Mouse (Mus musculus): Measurements from ENCODE around the gene Rab3a. TPM values are rescaled to one million over a fixed set of nuclear protein-coding genes. Genes with fewer than 3 reads are reported as not detected.

The Rab3a gene
- total RNA-seq, 2 experiments from 2014 or later = 830 to 904 TPM

- DNase-seq (ENCODE audit: low spot score in 2 of 2) = no peak
- intact Hi-C loops (cut with DNase I) = no loop called here
These were observed 16.8 kb upstream of the Rab3a start for GRCm38 (mm10) chr8:70737705-70738104.

GRCm38 (mm10) chr8:70738211-70738610 is 16.3 kb upstream of the Rab3a start:
- intact Hi-C loops (cut with DNase I) = no loop called here
- no peak for DNase-seq (ENCODE audit: low spot score in 2 of 2)

- intact Hi-C loops (cut with DNase I) = no loop called here
- DNase-seq (ENCODE audit: low spot score in 2 of 2) = no peak
These were observed 12.8 kb upstream of the Rab3a start for GRCm38 (mm10) chr8:70741661-70742060.

GRCm38 (mm10) chr8:70742176-70742575 is 12.3 kb upstream of the Rab3a start:
- intact Hi-C loops (cut with DNase I) = no loop called here
- DNase-seq (ENCODE audit: low spot score in 2 of 2) = no peak

GRCm38 (mm10) chr8:70742981-70743655 is 11.4 kb upstream of the Rab3a start:
- no peak for DNase-seq (ENCODE audit: low spot score in 2 of 2)
- intact Hi-C loops (cut with DNase I) = no loop called here

- intact Hi-C loops (cut with DNase I) = no loop called here
- DNase-seq (ENCODE audit: low spot score in 2 of 2) = peak in 1 of 2 experiments; percentile 55
These were observed 10.6 kb upstream of the Rab3a start for GRCm38 (mm10) chr8:70743656-70744590.

GRCm38 (mm10) chr8:70744806-70745205 is 9.7 kb upstream of the Rab3a start:
- intact Hi-C loops (cut with DNase I) = no loop called here
- no peak for DNase-seq (ENCODE audit: low spot score in 2 of 2)

- DNase-seq (ENCODE audit: low spot score in 2 of 2) = no peak
- intact Hi-C loops (cut with DNase I) = no loop called here
These were observed 8.7 kb upstream of the Rab3a start for GRCm38 (mm10) chr8:70745691-70746220.

GRCm38 (mm10) chr8:70746676-70747075 is 7.8 kb upstream of the Rab3a start:
- intact Hi-C loops (cut with DNase I) = no loop called here
- no peak for DNase-seq (ENCODE audit: low spot score in 2 of 2)

GRCm38 (mm10) chr8:70747211-70747890 is 7.1 kb upstream of the Rab3a start:
- intact Hi-C loops (cut with DNase I) = no loop called here
- no peak for DNase-seq (ENCODE audit: low spot score in 2 of 2)

- intact Hi-C loops (cut with DNase I) = no loop called here
- DNase-seq (ENCODE audit: low spot score in 2 of 2) = peak in 1 of 2 experiments; percentile 51
These were observed 6.0 kb upstream of the Rab3a start for GRCm38 (mm10) chr8:70748246-70749096.

- no peak for DNase-seq (ENCODE audit: low spot score in 2 of 2)
- intact Hi-C loops (cut with DNase I) = no loop called here
These were observed 5.3 kb upstream of the Rab3a start for GRCm38 (mm10) chr8:70749097-70749674.

GRCm38 (mm10) chr8:70750128-70750680 is 4.3 kb upstream of the Rab3a start:
- intact Hi-C loops (cut with DNase I) = loop anchor here (5.0 to 10.0 kb wide), 2 partner anchors 138 to 205 kb away; no protein-coding TSS in a partner anchor
- peak in 1 of 2 experiments; percentile 78 for DNase-seq (ENCODE audit: low spot score in 2 of 2)

- intact Hi-C loops (cut with DNase I) = loop anchor here (1.0 to 10.0 kb wide), 4 partner anchors 32 to 207 kb away; no protein-coding TSS in a partner anchor
- DNase-seq (ENCODE audit: low spot score in 2 of 2) = peak; percentile 69 to 87
These were observed 2.3 kb upstream of the Rab3a start for GRCm38 (mm10) chr8:70752000-70752764.

- DNase-seq (ENCODE audit: low spot score in 2 of 2) = peak; percentile 80 to 96
- intact Hi-C loops (cut with DNase I) = loop anchor here (2.0 to 10.0 kb wide), 3 partner anchors 48 to 208 kb away; no protein-coding TSS in a partner anchor
These were observed 1.3 kb upstream of the Rab3a start for GRCm38 (mm10) chr8:70753151-70753550.

GRCm38 (mm10) chr8:70754871-70755660 is 587 bp downstream of the Rab3a start:
- DNase-seq (ENCODE audit: low spot score in 2 of 2) = peak; percentile 79 to 81
- intact Hi-C loops (cut with DNase I) = loop anchor here (2.0 to 10.0 kb wide), 4 partner anchors 22 to 210 kb away; partner anchors contain the start of genes Jund and Pik3r2

All from left cerebral cortex, postnatal 25 days (tissue).